Mouse (Mus musculus) hindbrain, embryonic 13.5 days (tissue): ENCODE results near the gene Dnajb12. TPM values are rescaled to one million over a fixed set of nuclear protein-coding genes. Genes with fewer than 3 reads are reported as not detected.
"Not testable (repeated sequence)": the region's sequence is repeated elsewhere in the genome, so short reads cannot be mapped to it uniquely, and the experiment has no call there.

ENCODE experiments used
- ATAC-seq: fragments of 200-750 bp; cut with Nextera tagmentation; 2 replicates; pipeline ENCODE4 v1.8.0; 2017; ENCODE audit warnings: moderate TSS enrichment; ENCODE audit not compliant: low FRiP score
- H3K27ac ChIP-seq: fragments of 300-500 bp; sonication (generic); 2 replicates; pipeline ENCODE4 v1.5.1; 2015; ENCODE audit warnings: inconsistent platforms, mild to moderate bottlenecking, moderate library complexity
- H3K27me3 ChIP-seq: fragments of 300-500 bp; sonication (generic); 2 replicates; pipeline ENCODE4 v1.6.1; 2015; ENCODE audit warnings: mild to moderate bottlenecking, inconsistent platforms
- H3K36me3 ChIP-seq: fragments of 300-500 bp; sonication (generic); 2 replicates; pipeline ENCODE4 v1.6.1; 2015; ENCODE audit warnings: mild to moderate bottlenecking, inconsistent platforms
- H3K4me1 ChIP-seq: fragments of 300-500 bp; sonication (generic); replicated peaks from 2 replicates; pipeline ENCODE4 v1.6.1; 2015; ENCODE audit warnings: inconsistent platforms
- H3K4me2 ChIP-seq: fragments of 300-500 bp; sonication (generic); 2 replicates; pipeline ENCODE4 v1.6.1; 2015; ENCODE audit warnings: inconsistent platforms, mild to moderate bottlenecking, moderate library complexity
- H3K4me3 ChIP-seq: fragments of 300-500 bp; sonication (generic); 2 replicates; pipeline ENCODE4 v1.5.1; 2015; ENCODE audit warnings: mild to moderate bottlenecking, inconsistent platforms
- H3K9ac ChIP-seq: fragments of 300-500 bp; sonication (generic); 2 replicates; pipeline ENCODE4 v1.6.1; 2015; ENCODE audit warnings: mild to moderate bottlenecking, inconsistent platforms
- H3K9me3 ChIP-seq: fragments of 300-500 bp; sonication (generic); 2 replicates; pipeline ENCODE4 v1.6.1; 2016; ENCODE audit warnings: inconsistent platforms
- WGBS: fragments of 180-500 bp; shearing (Covaris S2); methylation state at CpG from one replicate; pipeline ENCODE4 v1.1.7; 2015; 5-methylcytosine and 5-hydroxymethylcytosine counted together
- polyA plus RNA-seq: library from polyadenylated mRNA; unstranded; fragments of >200 nt; fragmentation: Nextera tagmentation; extraction: Ambion mirVana; gene quantifications from 2 replicates; pipeline ENCODE4 v1.2.1, GENCODE M21; 2015

The Dnajb12 gene
- polyA plus RNA-seq, 1 experiment from 2014 or later, result 19.2 TPM

- H3K4me3 ChIP-seq, result no peak overlapping the region
- H3K9ac ChIP-seq, result no peak overlapping the region
- WGBS, result 78% methylated on average over 7 of the region's 7 CpGs
- peaks cover 3% of the 10 kb centered on the region for H3K4me1 ChIP-seq
- H3K36me3 ChIP-seq, result no peaks in the 10 kb centered on the region
- H3K27me3 ChIP-seq, result no peaks in the 10 kb centered on the region
- no peak for ATAC-seq
- no peak overlapping the region for H3K27ac ChIP-seq
- H3K4me2 ChIP-seq, result no peak overlapping the region
- H3K9me3 ChIP-seq, result no peaks in the 10 kb centered on the region
Measured at GRCm38 (mm10) chr10:59849371-59849770, 30.0 kb upstream of the Dnajb12 start.

- Histone ChIP-seq H3K36me3 (no peaks in the 10 kb centered on the region), H3K4me1 (peaks cover 20% of the 10 kb centered on the region), H3K27ac (no peak overlapping the region), H3K4me3 (no peak overlapping the region), H3K4me2 (no peak overlapping the region), H3K9ac (no peak overlapping the region), H3K27me3 (no peaks in the 10 kb centered on the region), H3K9me3 (no peaks in the 10 kb centered on the region)
- no peak for ATAC-seq
- 89% methylated on average over 5 of the region's 5 CpGs for WGBS
Measured at GRCm38 (mm10) chr10:59857157-59857556, 22.2 kb upstream of the Dnajb12 start.

GRCm38 (mm10) chr10:59860684-59861083 is 18.7 kb upstream of the Dnajb12 start:
- H3K9me3 ChIP-seq, result no peaks in the 10 kb centered on the region
- no peak overlapping the region for H3K9ac ChIP-seq
- WGBS, result 75% methylated on average over 9 of the region's 9 CpGs
- no peaks in the 10 kb centered on the region for H3K36me3 ChIP-seq
- peaks cover 47% of the 10 kb centered on the region for H3K4me1 ChIP-seq
- H3K27me3 ChIP-seq, result no peaks in the 10 kb centered on the region
- no peak overlapping the region for H3K4me2 ChIP-seq
- no peak for ATAC-seq
- H3K4me3 ChIP-seq, result no peak overlapping the region
- H3K27ac ChIP-seq, result no peak overlapping the region

GRCm38 (mm10) chr10:59861201-59861600 is 18.2 kb upstream of the Dnajb12 start:
- Histone ChIP-seq H3K36me3 (no peaks in the 10 kb centered on the region), H3K9me3 (no peaks in the 10 kb centered on the region), H3K27me3 (no peaks in the 10 kb centered on the region), H3K27ac (no peak overlapping the region), H3K4me1 (peaks cover 47% of the 10 kb centered on the region), H3K4me3 (no peak overlapping the region), H3K4me2 (no peak overlapping the region), H3K9ac (no peak overlapping the region)
- no peak for ATAC-seq
- 87% methylated on average over 10 of the region's 10 CpGs for WGBS

GRCm38 (mm10) chr10:59862816-59863440 is 16.4 kb upstream of the Dnajb12 start:
- ATAC-seq, result no peak
- H3K4me1 ChIP-seq, result peaks cover 47% of the 10 kb centered on the region
- no peaks in the 10 kb centered on the region for H3K36me3 ChIP-seq
- no peak overlapping the region for H3K4me3 ChIP-seq
- no peaks in the 10 kb centered on the region for H3K9me3 ChIP-seq
- peak overlapping the region; percentile 10; the same call in 1 of the 2 replicates for H3K9ac ChIP-seq
- WGBS, result 81% methylated on average over 6 of the region's 6 CpGs
- H3K4me2 ChIP-seq, result no peak overlapping the region
- H3K27me3 ChIP-seq, result no peaks in the 10 kb centered on the region
- H3K27ac ChIP-seq, result no peak overlapping the region; the same call in 1 of the 2 replicates

GRCm38 (mm10) chr10:59863620-59864019 is 15.7 kb upstream of the Dnajb12 start:
- WGBS, result 36% methylated on average over 4 of the region's 4 CpGs
- H3K4me2 ChIP-seq, result no peak overlapping the region
- no peaks in the 10 kb centered on the region for H3K36me3 ChIP-seq
- H3K4me3 ChIP-seq, result no peak overlapping the region
- H3K9ac ChIP-seq, result peak overlapping the region; percentile 10; the same call in 1 of the 2 replicates
- H3K9me3 ChIP-seq, result no peaks in the 10 kb centered on the region
- H3K4me1 ChIP-seq, result peaks cover 41% of the 10 kb centered on the region
- H3K27me3 ChIP-seq, result no peaks in the 10 kb centered on the region
- H3K27ac ChIP-seq, result peak overlapping the region; percentile 30; the same call in 1 of the 2 replicates
- no peak for ATAC-seq

GRCm38 (mm10) chr10:59864232-59864875 is 15.0 kb upstream of the Dnajb12 start:
- ATAC-seq, result peak; percentile 58; the same call in 1 of the 2 replicates
- Histone ChIP-seq H3K4me1 (peaks cover 33% of the 10 kb centered on the region), H3K36me3 (no peaks in the 10 kb centered on the region), H3K9me3 (no peaks in the 10 kb centered on the region), H3K4me3 (no peak overlapping the region), H3K27me3 (no peaks in the 10 kb centered on the region), H3K4me2 (no peak overlapping the region), H3K9ac (0 out of 2 replicates have a peak overlapping the region, but pooled peaks have one; percentile 10), H3K27ac (0 out of 2 replicates have a peak overlapping the region, but pooled peaks have one; percentile 30)
- WGBS, result 49% methylated on average over 19 of the region's 19 CpGs

- Histone ChIP-seq H3K4me1 (peaks cover 27% of the 10 kb centered on the region), H3K4me2 (no peak overlapping the region), H3K27me3 (no peaks in the 10 kb centered on the region), H3K9ac (no peak overlapping the region), H3K36me3 (no peaks in the 10 kb centered on the region), H3K9me3 (no peaks in the 10 kb centered on the region), H3K4me3 (no peak overlapping the region), H3K27ac (no peak overlapping the region)
- ATAC-seq, result peak; percentile 60
- WGBS, result 34% methylated on average over 13 of the region's 13 CpGs
Measured at GRCm38 (mm10) chr10:59864884-59865726, 14.3 kb upstream of the Dnajb12 start.

- H3K27me3 ChIP-seq, result no peaks in the 10 kb centered on the region
- 47% methylated on average over 11 of the region's 11 CpGs for WGBS
Measured at GRCm38 (mm10) chr10:59868266-59868665, 11.1 kb upstream of the Dnajb12 start.

GRCm38 (mm10) chr10:59870038-59870437 is 9.3 kb upstream of the Dnajb12 start:
- Histone ChIP-seq H3K27ac (no peak overlapping the region), H3K4me2 (no peak overlapping the region), H3K27me3 (no peaks in the 10 kb centered on the region), H3K9ac (no peak overlapping the region), H3K4me3 (no peak overlapping the region), H3K9me3 (no peaks in the 10 kb centered on the region), H3K36me3 (no peaks in the 10 kb centered on the region), H3K4me1 (peaks cover 2% of the 10 kb centered on the region; the same call in 1 of the 2 replicates)
- peak; percentile 8; the same call in 1 of the 2 replicates for ATAC-seq
- WGBS, result 88% methylated on average over 6 of the region's 6 CpGs

More at GRCm38 (mm10) chr10:59868266-59868665, 11.1 kb upstream of the Dnajb12 start:
- H3K36me3 ChIP-seq, result no peaks in the 10 kb centered on the region
- H3K27ac ChIP-seq, result no peak overlapping the region
- peaks cover 20% of the 10 kb centered on the region for H3K4me1 ChIP-seq
- H3K4me3 ChIP-seq, result no peak overlapping the region
- H3K9me3 ChIP-seq, result no peaks in the 10 kb centered on the region
- ATAC-seq, result no peak
- H3K4me2 ChIP-seq, result no peak overlapping the region
- no peak overlapping the region for H3K9ac ChIP-seq

GRCm38 (mm10) chr10:59872651-59873050 is 6.7 kb upstream of the Dnajb12 start:
- not testable (repeated sequence) for H3K4me1 ChIP-seq, H3K9me3 ChIP-seq, H3K27me3 ChIP-seq, H3K4me2 ChIP-seq, ATAC-seq, H3K36me3 ChIP-seq, H3K9ac ChIP-seq, H3K4me3 ChIP-seq, H3K27ac ChIP-seq
- WGBS, result 86% methylated on average over 4 of the region's 4 CpGs

- Histone ChIP-seq H3K9ac (no peak overlapping the region), H3K36me3 (no peaks in the 10 kb centered on the region), H3K4me1 (no peaks in the 10 kb centered on the region), H3K27ac (no peak overlapping the region), H3K27me3 (no peaks in the 10 kb centered on the region), H3K9me3 (no peaks in the 10 kb centered on the region), H3K4me2 (no peak overlapping the region), H3K4me3 (no peak overlapping the region)
- no peak for ATAC-seq
- WGBS, result 94% methylated on average over 5 of the region's 5 CpGs
Measured at GRCm38 (mm10) chr10:59873206-59873605, 6.2 kb upstream of the Dnajb12 start.
